Mouse (Mus musculus) myocyte (in vitro differentiated cells): ENCODE measurements around the gene Slitrk6.

Source experiments
- MAX ChIP-seq: IDR thresholded peaks from one replicate; pipeline ENCODE4 v1.6.1; 2011; ENCODE audit warnings: low read depth, mild to moderate bottlenecking, control low read depth
- POLR2A ChIP-seq: IDR thresholded peaks from one replicate; pipeline ENCODE4 v1.6.1; 2011; ENCODE audit warnings: low read depth, mild to moderate bottlenecking, control low read depth, moderate library complexity; ENCODE audit not compliant: insufficient read length
- USF1 ChIP-seq: IDR thresholded peaks from one replicate; pipeline ENCODE4 v1.6.1; 2011; ENCODE audit warnings: low read depth, mild to moderate bottlenecking, control low read depth, moderate library complexity

GRCm38 (mm10) chr14:110739368-110739767, 15.6 kb downstream of the Slitrk6 start:
- TF ChIP-seq MAX = no peak
- no peak for TF ChIP-seq POLR2A
- no peak for TF ChIP-seq USF1
